Mouse (Mus musculus) E14TG2a.4 (cell line): ENCODE measurements at regions not wholly inside any gene's neighbourhood (a gene's known extent, or its start where the extent isn't known, plus 50 kb on each side); places are given as distances from the start of the nearest gene placed in this dataset.

Experiments used
- CTCF ChIP-seq: conservative IDR thresholded peaks from 2 replicates; pipeline ENCODE4 v1.5.1; 2014; ENCODE audit warnings: low read length
- NANOG ChIP-seq: IDR thresholded peaks from 2 replicates; pipeline ENCODE4 v1.6.1; 2014; ENCODE audit warnings: borderline replicate concordance, low read length, mixed read lengths
- POU5F1 ChIP-seq: IDR thresholded peaks from 2 replicates; pipeline ENCODE4 v1.6.1; 2014; ENCODE audit warnings: low read length, borderline replicate concordance

DNA sequence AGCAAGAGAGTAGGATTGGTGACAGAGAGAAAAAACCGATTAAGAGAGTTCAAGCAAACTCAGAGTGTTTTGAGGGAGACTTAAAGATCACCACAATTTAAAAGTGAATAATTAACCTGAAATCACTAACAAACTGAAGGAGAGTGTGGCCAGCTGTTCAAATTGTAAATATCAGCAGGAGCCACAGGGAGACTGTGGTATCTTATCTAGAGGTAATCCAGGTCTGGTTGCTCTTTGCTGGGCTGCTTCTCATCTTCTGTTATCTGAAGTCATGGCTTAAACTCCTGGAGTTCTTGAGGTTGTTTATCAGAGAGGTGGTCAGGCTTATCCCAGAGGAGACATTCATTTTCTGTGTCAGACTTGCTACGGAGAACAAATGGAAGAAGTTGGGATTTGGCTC lies 106.7 kb upstream of the Nrp1 start:
- no peak for TF ChIP-seq CTCF
- TF ChIP-seq NANOG = no peak
- no peak for TF ChIP-seq POU5F1
